Mouse (Mus musculus) common myeloid progenitor, adult 5-6 weeks (primary cell): ENCODE measurements around the gene Tbc1d22b. TPM values are rescaled to one million over a fixed set of nuclear protein-coding genes. Genes with fewer than 3 reads are reported as not detected.
A peak's percentile ranks its signal among the peaks of the same experiment; 100 is the strongest.

Source experiments
- ATAC-seq: replicated peaks from 2 replicates; pipeline ENCODE4 v1.8.0; 2016; ENCODE audit warnings: low read depth, mild to moderate bottlenecking, moderate TSS enrichment, inconsistent platforms; ENCODE audit not compliant: poor library complexity, severe bottlenecking
- total RNA-seq: library from RNA; stranded (forward); fragments of 200-1000, 187-1606 nt; gene quantifications from 2 replicates; pipeline ENCODE4 v1.2.3, GENCODE M21; 2017

The Tbc1d22b gene
- total RNA-seq, 1 experiment from 2014 or later = 9.6 TPM

DNA sequence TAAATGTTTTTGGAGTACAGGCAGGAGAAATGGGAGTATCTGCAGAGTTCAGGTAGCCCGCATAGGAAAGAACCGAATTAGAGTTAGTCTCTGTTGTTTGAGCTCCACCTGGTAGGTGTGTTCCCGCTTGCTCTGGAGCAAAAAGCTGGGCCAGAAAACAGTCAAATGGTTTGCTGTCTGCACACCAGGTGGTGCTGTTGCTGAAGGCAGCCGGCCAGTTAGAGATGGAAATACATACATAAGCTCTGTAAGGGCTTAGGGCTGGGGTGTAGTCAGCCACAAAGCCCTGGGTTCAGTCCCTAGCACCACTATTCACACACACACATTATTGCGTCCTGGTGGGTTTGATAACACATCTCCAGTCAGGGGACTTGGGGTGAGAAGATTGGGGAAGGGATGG lies 86.5 kb downstream of the Tbc1d22b start:
- peak; percentile 46 for ATAC-seq

DNA sequence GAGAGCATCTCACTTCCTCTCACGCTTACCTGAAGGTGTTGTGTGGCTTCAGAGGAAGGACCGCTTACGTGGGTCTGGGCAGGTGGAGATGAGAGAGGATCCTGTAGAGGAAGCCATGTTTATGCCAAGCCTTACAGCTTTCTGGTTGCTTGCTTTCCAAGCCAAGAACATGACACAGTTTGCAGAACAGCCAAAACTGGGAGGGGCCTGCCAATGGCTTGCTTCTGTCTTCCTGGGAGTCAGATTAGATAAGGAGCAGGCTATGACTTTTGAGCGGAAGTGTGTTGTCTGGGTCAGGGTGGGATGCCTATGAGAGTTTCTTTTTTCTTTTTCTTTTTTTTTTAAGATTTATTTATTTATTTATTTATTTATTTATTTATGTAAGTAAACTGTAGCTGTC lies 87.8 kb downstream of the Tbc1d22b start:
- no peak for ATAC-seq

DNA sequence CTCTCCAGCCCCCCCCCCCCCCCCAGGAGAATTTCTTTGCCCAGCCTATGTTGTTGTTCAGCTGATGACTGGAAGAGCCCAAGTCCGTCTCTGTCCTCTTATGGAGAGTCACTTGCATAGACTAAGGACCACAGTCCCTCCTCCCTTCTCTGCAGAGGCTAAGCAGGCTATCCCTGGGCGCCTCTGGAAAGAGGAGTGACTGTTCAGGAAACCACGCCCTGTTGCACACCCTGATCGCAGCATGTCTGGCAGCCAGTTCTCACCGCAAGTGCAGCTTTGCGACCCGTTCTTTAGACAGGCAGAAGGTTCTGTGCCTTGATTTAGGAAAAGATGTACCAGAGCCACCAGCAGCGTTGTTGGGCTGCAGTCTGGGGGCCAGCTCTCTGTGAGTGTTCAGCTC lies 88.3 kb downstream of the Tbc1d22b start:
- ATAC-seq = peak; percentile 91

DNA sequence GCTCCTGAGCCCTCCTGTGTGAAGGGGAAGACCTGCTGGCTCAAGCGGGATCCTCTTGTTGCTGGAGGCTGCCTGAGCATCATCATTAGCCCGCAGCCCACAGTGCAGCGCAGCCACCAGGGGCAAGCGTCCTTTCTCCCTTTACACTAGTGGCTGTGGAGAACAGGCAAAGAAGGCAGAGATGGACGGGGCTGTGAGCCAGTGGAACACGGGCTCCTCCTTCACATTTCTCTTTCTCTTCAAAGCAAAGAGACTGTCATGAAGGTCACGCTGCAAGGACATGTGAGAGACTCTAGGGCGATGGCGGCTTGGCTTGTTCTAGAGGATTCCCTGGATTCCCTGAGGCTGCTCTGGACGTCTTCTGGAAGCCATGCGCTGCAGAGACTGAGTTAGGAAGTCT lies 91.4 kb downstream of the Tbc1d22b start:
- no peak for ATAC-seq

DNA sequence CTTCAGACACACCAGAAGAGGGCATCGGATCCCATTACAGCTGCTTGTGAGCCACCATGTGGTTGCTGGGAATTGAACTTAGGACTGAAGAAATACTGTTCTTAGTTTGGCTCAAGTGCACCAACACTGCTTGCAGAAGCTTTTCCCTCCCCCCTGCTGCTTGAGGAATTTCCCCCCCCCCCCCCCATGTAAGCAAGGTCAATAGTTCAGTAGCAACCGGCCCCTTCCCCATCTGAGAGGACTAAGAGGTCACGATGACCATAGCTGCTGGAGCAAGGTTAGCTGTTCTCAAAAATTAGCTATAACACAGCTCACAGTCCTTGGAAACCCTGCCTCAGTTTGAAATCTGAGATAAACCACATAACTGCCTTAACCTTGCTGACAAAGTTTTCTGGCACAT lies 92.6 kb downstream of the Tbc1d22b start:
- ATAC-seq = no peak

Other genes with a start within 250 kb of the Tbc1d22b start
- 2.4 and 2.9 TPM in 2 replicates for gene Pi16, start 232.1 kb upstream of the Tbc1d22b start, total RNA-seq
- 56.5 and 76.6 TPM in 2 replicates for gene Mtch1, start 201.9 kb upstream of the Tbc1d22b start, total RNA-seq
- 23.9 and 39.0 TPM in 2 replicates for gene Fgd2, start 188.9 kb upstream of the Tbc1d22b start, total RNA-seq
- gene Pim1, start 59.0 kb upstream of the Tbc1d22b start, total RNA-seq = 205 and 249 TPM in 2 replicates
- gene Gm17657, start 147 bp upstream of the Tbc1d22b start, total RNA-seq = not detected in 2 replicates
- gene Tmem217, start 2.6 kb downstream of the Tbc1d22b start, total RNA-seq = 0.05 TPM in 1 of 2 replicates, not detected in the other
- gene Rnf8, start 65.0 kb downstream of the Tbc1d22b start, total RNA-seq = 54.3 and 60.8 TPM in 2 replicates
- 3.7 and 12.3 TPM in 2 replicates for gene Gm28043, start 65.1 kb downstream of the Tbc1d22b start, total RNA-seq
- gene Cmtr1, start 110.8 kb downstream of the Tbc1d22b start, total RNA-seq = 150 and 172 TPM in 2 replicates
- 12.8 and 30.5 TPM in 2 replicates for gene Ccdc167, start 167.3 kb downstream of the Tbc1d22b start, total RNA-seq